Mouse (Mus musculus): Measurements from ENCODE around the gene Mtf1. TPM values are rescaled to one million over a fixed set of nuclear protein-coding genes. Genes with fewer than 3 reads are reported as not detected.

The Mtf1 gene
- polyA plus RNA-seq, 1 experiment from 2014 or later, result 15.6 TPM

GRCm38 (mm10) chr4:124810056-124810455 is 8.2 kb downstream of the Mtf1 start:
- Histone ChIP-seq H3K27me3 (ENCODE audit: low read depth, poor library complexity, severe bottlenecking) (no peaks in the 10 kb centered on the region), H3K4me1 (no peaks in the 10 kb centered on the region), H3K36me3 (peaks cover 68% of the 10 kb centered on the region), H3K9me3 (replicated peaks) (no peaks in the 10 kb centered on the region), H3K4me3 (no peak overlapping the region), H3K27ac (no peak overlapping the region)
- DNase-seq (ENCODE audit: low spot score), result no peak
- WGBS, result 89% methylated on average over 7 of the region's 7 CpGs

- H3K36me3 ChIP-seq, result peaks cover 65% of the 10 kb centered on the region
- DNase-seq (ENCODE audit: low spot score), result no peak
These were observed 9.6 kb downstream of the Mtf1 start for GRCm38 (mm10) chr4:124811347-124811975.

GRCm38 (mm10) chr4:124815901-124816300 is 14.0 kb downstream of the Mtf1 start:
- WGBS, result 96% methylated on average over 11 of the region's 11 CpGs
- no peak for DNase-seq (ENCODE audit: low spot score)
- peaks cover 44% of the 10 kb centered on the region for H3K36me3 ChIP-seq

More at GRCm38 (mm10) chr4:124811347-124811975, 9.6 kb downstream of the Mtf1 start:
- H3K27ac ChIP-seq, result no peak overlapping the region
- H3K9me3 ChIP-seq (replicated peaks), result no peaks in the 10 kb centered on the region
- WGBS, result 81% methylated on average over 9 of the region's 9 CpGs
- H3K4me3 ChIP-seq, result no peak overlapping the region
- no peaks in the 10 kb centered on the region for H3K27me3 ChIP-seq (ENCODE audit: low read depth, poor library complexity, severe bottlenecking)
- no peaks in the 10 kb centered on the region for H3K4me1 ChIP-seq

GRCm38 (mm10) chr4:124817803-124818202 is 15.9 kb downstream of the Mtf1 start:
- H3K9me3 ChIP-seq (replicated peaks), result no peaks in the 10 kb centered on the region
- H3K36me3 ChIP-seq, result peaks cover 55% of the 10 kb centered on the region
- H3K27ac ChIP-seq, result no peak overlapping the region
- WGBS, result 27% methylated on average over 6 of the region's 6 CpGs
- no peak overlapping the region for H3K4me3 ChIP-seq
- no peak for DNase-seq (ENCODE audit: low spot score)
- H3K4me1 ChIP-seq, result 0 out of 2 replicates have a peak, but pooled peaks cover 3% of the 10 kb centered on the region
- no peaks in the 10 kb centered on the region for H3K27me3 ChIP-seq (ENCODE audit: low read depth, poor library complexity, severe bottlenecking)

More at GRCm38 (mm10) chr4:124815901-124816300, 14.0 kb downstream of the Mtf1 start:
- Histone ChIP-seq H3K27me3 (ENCODE audit: low read depth, poor library complexity, severe bottlenecking) (no peaks in the 10 kb centered on the region), H3K9me3 (replicated peaks) (no peaks in the 10 kb centered on the region), H3K4me3 (no peak overlapping the region), H3K4me1 (0 out of 2 replicates have a peak, but pooled peaks cover 3% of the 10 kb centered on the region), H3K27ac (no peak overlapping the region)

GRCm38 (mm10) chr4:124818832-124819231 is 16.9 kb downstream of the Mtf1 start:
- H3K9me3 ChIP-seq (replicated peaks), result no peaks in the 10 kb centered on the region
- H3K27me3 ChIP-seq (ENCODE audit: low read depth, poor library complexity, severe bottlenecking), result no peaks in the 10 kb centered on the region
- 0 out of 2 replicates have a peak, but pooled peaks cover 3% of the 10 kb centered on the region for H3K4me1 ChIP-seq
- H3K36me3 ChIP-seq, result peaks cover 56% of the 10 kb centered on the region
- H3K27ac ChIP-seq, result no peak overlapping the region
- 92% methylated on average over 4 of the region's 4 CpGs for WGBS
- no peak overlapping the region for H3K4me3 ChIP-seq
- no peak for DNase-seq (ENCODE audit: low spot score)

- 92% methylated on average over 6 of the region's 6 CpGs for WGBS
These were observed 23.1 kb downstream of the Mtf1 start for GRCm38 (mm10) chr4:124824967-124825366.

GRCm38 (mm10) chr4:124825371-124825965 is 23.6 kb downstream of the Mtf1 start:
- 96% methylated on average over 21 of the region's 21 CpGs for WGBS
- Histone ChIP-seq H3K9me3 (replicated peaks) (no peaks in the 10 kb centered on the region), H3K36me3 (peaks cover 90% of the 10 kb centered on the region), H3K27ac (no peak overlapping the region), H3K4me3 (no peak overlapping the region), H3K4me1 (no peaks in the 10 kb centered on the region), H3K27me3 (ENCODE audit: low read depth, poor library complexity, severe bottlenecking) (no peaks in the 10 kb centered on the region)
- no peak for DNase-seq (ENCODE audit: low spot score)

More at GRCm38 (mm10) chr4:124824967-124825366, 23.1 kb downstream of the Mtf1 start:
- no peaks in the 10 kb centered on the region for H3K9me3 ChIP-seq (replicated peaks)
- no peak for DNase-seq (ENCODE audit: low spot score)
- no peaks in the 10 kb centered on the region for H3K4me1 ChIP-seq
- H3K27ac ChIP-seq, result no peak overlapping the region
- H3K4me3 ChIP-seq, result no peak overlapping the region
- no peaks in the 10 kb centered on the region for H3K27me3 ChIP-seq (ENCODE audit: low read depth, poor library complexity, severe bottlenecking)
- peaks cover 90% of the 10 kb centered on the region for H3K36me3 ChIP-seq

- Histone ChIP-seq H3K4me3 (no peak overlapping the region), H3K36me3 (peaks cover 79% of the 10 kb centered on the region), H3K4me1 (no peaks in the 10 kb centered on the region), H3K27ac (no peak overlapping the region), H3K9me3 (replicated peaks) (no peaks in the 10 kb centered on the region), H3K27me3 (ENCODE audit: low read depth, poor library complexity, severe bottlenecking) (no peaks in the 10 kb centered on the region)
- no peak for DNase-seq (ENCODE audit: low spot score)
- WGBS, result 81% methylated on average over 5 of the region's 5 CpGs
These were observed 27.8 kb downstream of the Mtf1 start for GRCm38 (mm10) chr4:124829671-124830070.

- DNase-seq (ENCODE audit: low spot score), result no peak
- Histone ChIP-seq H3K4me3 (no peak overlapping the region), H3K27me3 (ENCODE audit: low read depth, poor library complexity, severe bottlenecking) (no peaks in the 10 kb centered on the region), H3K36me3 (peaks cover 68% of the 10 kb centered on the region), H3K9me3 (replicated peaks) (no peaks in the 10 kb centered on the region), H3K4me1 (no peaks in the 10 kb centered on the region), H3K27ac (no peak overlapping the region)
- 95% methylated on average over 10 of the region's 10 CpGs for WGBS
These were observed 30.9 kb downstream of the Mtf1 start for GRCm38 (mm10) chr4:124832796-124833195.

- Histone ChIP-seq H3K4me3 (no peak overlapping the region), H3K27ac (no peak overlapping the region), H3K9me3 (replicated peaks) (no peaks in the 10 kb centered on the region), H3K27me3 (ENCODE audit: low read depth, poor library complexity, severe bottlenecking) (no peaks in the 10 kb centered on the region), H3K4me1 (no peaks in the 10 kb centered on the region), H3K36me3 (peaks cover 74% of the 10 kb centered on the region)
- DNase-seq (ENCODE audit: low spot score), result no peak
- WGBS, result 89% methylated on average over 14 of the region's 14 CpGs
These were observed 36.3 kb downstream of the Mtf1 start for GRCm38 (mm10) chr4:124838035-124838700.

- H3K9me3 ChIP-seq (replicated peaks), result no peaks in the 10 kb centered on the region
- no peak overlapping the region for H3K4me3 ChIP-seq
- no peaks in the 10 kb centered on the region for H3K4me1 ChIP-seq
- H3K27ac ChIP-seq, result no peak overlapping the region
- no peaks in the 10 kb centered on the region for H3K27me3 ChIP-seq (ENCODE audit: low read depth, poor library complexity, severe bottlenecking)
- DNase-seq (ENCODE audit: low spot score), result no peak
- 100% methylated on average over 1 of the region's 1 CpGs for WGBS
- peaks cover 81% of the 10 kb centered on the region for H3K36me3 ChIP-seq
These were observed 39.1 kb downstream of the Mtf1 start for GRCm38 (mm10) chr4:124840998-124841397.

- no peaks in the 10 kb centered on the region for H3K9me3 ChIP-seq (replicated peaks)
- H3K36me3 ChIP-seq, result peaks cover 73% of the 10 kb centered on the region
- 59% methylated on average over 11 of the region's 11 CpGs for WGBS
- no peaks in the 10 kb centered on the region for H3K27me3 ChIP-seq (ENCODE audit: low read depth, poor library complexity, severe bottlenecking)
- H3K4me1 ChIP-seq, result 0 out of 2 replicates have a peak, but pooled peaks cover 6% of the 10 kb centered on the region
- DNase-seq (ENCODE audit: low spot score), result peak; percentile 47
- H3K4me3 ChIP-seq, result no peak overlapping the region
- no peak overlapping the region for H3K27ac ChIP-seq
These were observed 41.6 kb downstream of the Mtf1 start for GRCm38 (mm10) chr4:124843493-124843892.

GRCm38 (mm10) chr4:124847573-124847972 is 45.7 kb downstream of the Mtf1 start:
- DNase-seq (ENCODE audit: low spot score), result peak; percentile 83
- H3K36me3 ChIP-seq, result peaks cover 42% of the 10 kb centered on the region
- H3K9me3 ChIP-seq (replicated peaks), result no peaks in the 10 kb centered on the region
- H3K27ac ChIP-seq, result no peak overlapping the region
- 0 out of 2 replicates have a peak overlapping the region, but pooled peaks have one; percentile 3 for H3K4me3 ChIP-seq
- peaks cover 28% of the 10 kb centered on the region for H3K4me1 ChIP-seq
- WGBS, result 13% methylated on average over 8 of the region's 8 CpGs
- H3K27me3 ChIP-seq (ENCODE audit: low read depth, poor library complexity, severe bottlenecking), result no peaks in the 10 kb centered on the region
